Mouse (Mus musculus): ENCODE measurements around the gene Ptgfrn. TPM values are rescaled to one million over a fixed set of nuclear protein-coding genes. Genes with fewer than 3 reads are reported as not detected.

Ptgfrn gene
- polyA plus RNA-seq, 1 experiment from 2014 or later: 6.6 TPM

DNA sequence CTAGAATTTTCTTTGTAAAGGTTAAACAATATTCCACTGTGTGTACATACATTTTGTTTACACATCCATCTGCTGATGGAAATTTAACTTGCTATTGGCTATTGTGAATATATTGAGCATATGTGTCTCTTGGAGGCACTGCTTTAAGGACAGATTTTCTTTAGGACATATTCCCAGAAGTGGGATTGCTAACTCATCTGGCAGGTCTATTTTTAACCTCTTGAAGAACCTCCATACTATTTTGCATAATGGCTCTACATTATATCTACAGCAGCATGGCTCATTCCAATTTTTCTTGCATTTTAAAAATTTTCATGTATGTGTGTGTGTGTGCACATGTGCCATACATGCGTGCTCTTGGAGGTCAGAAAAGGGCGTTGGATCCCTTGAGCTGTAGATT lies 74.1 kb downstream of the Ptgfrn start:
- no peaks in the 10 kb centered on the region for H3K4me1 ChIP-seq (ENCODE audit: control insufficient read depth, insufficient read depth, low read length)
- no peak overlapping the region for H3K4me2 ChIP-seq (ENCODE audit: low read depth, severe bottlenecking)
- no peak for ATAC-seq (ENCODE audit: insufficient number of reproducible peaks, low FRiP score, low TSS enrichment, low read depth)
- DNase-seq (ENCODE audit: low spot score): no peak
- H3K27ac ChIP-seq (replicated peaks; ENCODE audit: low read depth, low read length): no peak overlapping the region
- H3K9me3 ChIP-seq (ENCODE audit: control insufficient read depth, low read length): no peaks in the 10 kb centered on the region
- no peaks in the 10 kb centered on the region for H3K36me3 ChIP-seq (ENCODE audit: control insufficient read depth, insufficient read depth, low read length)
- H3K27me3 ChIP-seq (ENCODE audit: control insufficient read depth, insufficient read depth, low read length): no peaks in the 10 kb centered on the region
- H3K9ac ChIP-seq (ENCODE audit: low read length): no peak overlapping the region
- H3K4me3 ChIP-seq (ENCODE audit: low read depth, low read length): no peak overlapping the region
- 98% methylated on average over 2 of the region's 2 CpGs for WGBS

DNA sequence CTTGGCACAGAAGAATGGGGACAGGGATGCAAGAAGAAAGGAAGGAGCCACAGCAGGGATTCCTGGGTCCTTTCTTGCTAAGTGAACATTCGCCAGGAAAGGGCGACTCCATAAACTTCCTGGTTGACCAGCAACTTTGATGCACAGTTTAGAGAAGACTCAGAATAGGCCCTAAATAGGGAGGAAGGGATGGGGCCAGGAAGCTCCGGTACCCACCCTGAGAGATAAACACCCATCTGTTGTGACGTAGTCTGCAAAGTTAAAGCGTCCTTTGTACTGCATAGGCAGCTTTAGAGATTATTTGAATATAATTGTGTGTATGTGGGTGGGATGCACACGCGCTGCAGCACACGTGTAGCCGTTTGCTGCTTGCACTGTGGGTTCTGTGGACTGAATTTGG lies 75.6 kb downstream of the Ptgfrn start:
- no peak overlapping the region for H3K9ac ChIP-seq (ENCODE audit: low read length)
- H3K27ac ChIP-seq (replicated peaks; ENCODE audit: low read depth, low read length): no peak overlapping the region
- no peaks in the 10 kb centered on the region for H3K4me1 ChIP-seq (ENCODE audit: control insufficient read depth, insufficient read depth, low read length)
- H3K36me3 ChIP-seq (ENCODE audit: control insufficient read depth, insufficient read depth, low read length): no peaks in the 10 kb centered on the region
- WGBS: 88% methylated on average over 9 of the region's 9 CpGs
- no peaks in the 10 kb centered on the region for H3K27me3 ChIP-seq (ENCODE audit: control insufficient read depth, insufficient read depth, low read length)
- ATAC-seq (ENCODE audit: insufficient number of reproducible peaks, low FRiP score, low TSS enrichment, low read depth) (no peak), DNase-seq (ENCODE audit: low spot score) (no peak)
- no peak overlapping the region for H3K4me2 ChIP-seq (ENCODE audit: low read depth, severe bottlenecking)
- H3K4me3 ChIP-seq (ENCODE audit: low read depth, low read length): no peak overlapping the region
- no peaks in the 10 kb centered on the region for H3K9me3 ChIP-seq (ENCODE audit: control insufficient read depth, low read length)

DNA sequence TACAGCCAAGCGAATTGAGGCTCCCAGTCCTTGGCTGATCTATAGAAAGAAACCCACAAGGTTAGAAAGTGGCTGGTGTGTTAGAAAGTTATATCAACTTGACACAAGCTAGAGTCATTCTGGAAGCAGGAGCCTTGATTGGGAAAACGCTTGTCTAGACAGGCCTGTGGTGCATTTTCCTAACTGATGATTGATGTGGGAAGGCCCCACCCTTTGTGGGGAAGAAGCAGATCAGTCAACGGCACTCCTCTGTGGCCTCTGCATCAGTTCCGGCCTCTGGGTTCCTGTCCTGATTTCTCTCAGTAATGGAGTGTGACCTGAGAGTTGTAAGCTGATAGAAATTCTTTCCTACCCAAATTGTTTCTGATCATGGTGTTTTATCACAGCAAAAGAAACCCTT lies 76.4 kb downstream of the Ptgfrn start:
- H3K27me3 ChIP-seq (ENCODE audit: control insufficient read depth, insufficient read depth, low read length): no peaks in the 10 kb centered on the region
- 59% methylated on average over 4 of the region's 4 CpGs for WGBS
- no peak overlapping the region for H3K9ac ChIP-seq (ENCODE audit: low read length)
- DNase-seq (ENCODE audit: low spot score) (no peak), ATAC-seq (ENCODE audit: insufficient number of reproducible peaks, low FRiP score, low TSS enrichment, low read depth) (no peak)
- H3K4me2 ChIP-seq (ENCODE audit: low read depth, severe bottlenecking): no peak overlapping the region
- no peaks in the 10 kb centered on the region for H3K9me3 ChIP-seq (ENCODE audit: control insufficient read depth, low read length)
- no peaks in the 10 kb centered on the region for H3K4me1 ChIP-seq (ENCODE audit: control insufficient read depth, insufficient read depth, low read length)
- H3K36me3 ChIP-seq (ENCODE audit: control insufficient read depth, insufficient read depth, low read length): no peaks in the 10 kb centered on the region
- H3K4me3 ChIP-seq (ENCODE audit: low read depth, low read length): no peak overlapping the region
- H3K27ac ChIP-seq (replicated peaks; ENCODE audit: low read depth, low read length): no peak overlapping the region

DNA sequence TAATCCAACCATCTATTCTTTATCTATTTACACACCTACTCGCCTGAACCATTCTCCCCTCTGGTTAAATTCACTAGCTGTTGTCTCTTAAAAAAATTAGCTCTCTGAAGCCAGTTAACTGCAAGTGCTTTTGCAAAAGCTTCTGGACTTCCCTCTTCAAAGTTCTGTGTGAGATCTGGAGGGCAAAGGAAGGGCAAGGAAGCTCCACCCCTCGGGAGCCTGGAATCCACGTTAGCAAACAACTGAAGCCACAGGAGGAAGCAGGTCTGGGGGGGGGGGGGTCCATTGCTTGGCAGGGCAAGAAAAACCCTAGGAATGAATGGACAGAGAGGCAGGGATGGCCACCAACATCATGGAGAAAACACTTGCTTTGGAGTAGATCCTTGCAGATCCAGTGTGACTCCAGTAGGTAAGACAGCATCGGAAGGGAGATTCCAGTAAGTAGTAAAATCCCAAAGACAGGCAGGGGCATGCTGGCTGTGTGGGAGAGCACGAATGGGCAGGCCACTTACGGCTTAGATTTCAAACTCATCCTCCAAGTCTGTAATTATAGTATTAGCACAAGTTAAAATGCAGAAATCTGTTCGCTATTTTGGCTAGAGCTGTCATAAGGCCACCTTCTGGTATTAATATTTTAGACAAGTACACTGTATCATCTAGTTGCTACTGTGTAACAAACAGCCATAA lies 78.5 kb downstream of the Ptgfrn start:
- H3K36me3 ChIP-seq (ENCODE audit: control insufficient read depth, insufficient read depth, low read length): no peaks in the 10 kb centered on the region
- H3K9me3 ChIP-seq (ENCODE audit: control insufficient read depth, low read length): no peaks in the 10 kb centered on the region
- no peaks in the 10 kb centered on the region for H3K27me3 ChIP-seq (ENCODE audit: control insufficient read depth, insufficient read depth, low read length)
- no peak for DNase-seq (ENCODE audit: low spot score)
- WGBS: 52% methylated on average over 7 of the region's 7 CpGs
- H3K27ac ChIP-seq (replicated peaks; ENCODE audit: low read depth, low read length): no peak overlapping the region
- no peak overlapping the region for H3K4me3 ChIP-seq (ENCODE audit: low read depth, low read length)
- no peak overlapping the region for H3K4me2 ChIP-seq (ENCODE audit: low read depth, severe bottlenecking)
- H3K9ac ChIP-seq (ENCODE audit: low read length): no peak overlapping the region
- H3K4me1 ChIP-seq (ENCODE audit: control insufficient read depth, insufficient read depth, low read length): no peaks in the 10 kb centered on the region
- ATAC-seq (ENCODE audit: insufficient number of reproducible peaks, low FRiP score, low TSS enrichment, low read depth): no peak

- DNase-seq (ENCODE audit: low spot score) (no peak), ATAC-seq (ENCODE audit: insufficient number of reproducible peaks, low FRiP score, low TSS enrichment, low read depth) (no peak)
- Histone ChIP-seq H3K27ac (replicated peaks; ENCODE audit: low read depth, low read length) (no peak overlapping the region), H3K27me3 (ENCODE audit: control insufficient read depth, insufficient read depth, low read length) (no peaks in the 10 kb centered on the region), H3K9ac (ENCODE audit: low read length) (no peak overlapping the region), H3K4me3 (ENCODE audit: low read depth, low read length) (no peak overlapping the region), H3K4me1 (ENCODE audit: control insufficient read depth, insufficient read depth, low read length) (no peaks in the 10 kb centered on the region), H3K4me2 (ENCODE audit: low read depth, severe bottlenecking) (no peak overlapping the region), H3K9me3 (ENCODE audit: control insufficient read depth, low read length) (no peaks in the 10 kb centered on the region), H3K36me3 (ENCODE audit: control insufficient read depth, insufficient read depth, low read length) (no peaks in the 10 kb centered on the region)
- WGBS: 96% methylated on average over 1 of the region's 1 CpGs
Measured at GRCm38 (mm10) chr3:101030630-101031029, 79.4 kb downstream of the Ptgfrn start.

DNA sequence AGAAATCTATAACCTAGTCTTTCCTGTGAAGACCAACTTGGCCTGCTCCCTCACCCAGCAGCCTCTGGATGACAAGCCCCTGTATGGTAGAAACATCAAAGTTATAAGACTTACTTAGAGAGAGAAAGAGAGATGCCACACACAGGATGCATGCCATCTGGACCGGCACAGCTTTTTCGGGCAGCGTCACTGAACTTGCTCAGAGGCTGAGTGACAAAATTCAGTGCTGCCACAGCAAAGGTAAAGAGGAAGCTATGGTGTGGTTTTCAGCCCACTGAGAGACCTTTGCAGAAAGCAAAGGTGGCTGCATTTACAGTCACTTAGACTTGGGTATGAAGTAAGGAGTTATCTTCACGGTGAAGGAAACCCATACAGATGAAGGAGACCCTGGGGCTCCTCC lies 80.7 kb downstream of the Ptgfrn start, which contains the start of gene Cd101:
Cd101 (minus strand) TSS at position 218 of the 400 bp plus-strand sequence.
- H3K4me2 ChIP-seq (ENCODE audit: low read depth, severe bottlenecking): no peak within 1 kb of the TSS

GRCm38 (mm10) chr3:101026741-101027140 lies 83.3 kb downstream of the Ptgfrn start:
- H3K4me2 ChIP-seq (ENCODE audit: low read depth, severe bottlenecking): no peak overlapping the region
- no peak overlapping the region for H3K27ac ChIP-seq (replicated peaks; ENCODE audit: low read depth, low read length)
- ATAC-seq (ENCODE audit: insufficient number of reproducible peaks, low FRiP score, low TSS enrichment, low read depth) (no peak), DNase-seq (ENCODE audit: low spot score) (no peak)
- no peaks in the 10 kb centered on the region for H3K36me3 ChIP-seq (ENCODE audit: control insufficient read depth, insufficient read depth, low read length)
- H3K9me3 ChIP-seq (ENCODE audit: control insufficient read depth, low read length): no peaks in the 10 kb centered on the region
- no peaks in the 10 kb centered on the region for H3K4me1 ChIP-seq (ENCODE audit: control insufficient read depth, insufficient read depth, low read length)
- no peak overlapping the region for H3K9ac ChIP-seq (ENCODE audit: low read length)
- H3K27me3 ChIP-seq (ENCODE audit: control insufficient read depth, insufficient read depth, low read length): no peaks in the 10 kb centered on the region
- H3K4me3 ChIP-seq (ENCODE audit: low read depth, low read length): no peak overlapping the region
- 83% methylated on average over 1 of the region's 1 CpGs for WGBS

More for the DNA sequence above, 80.7 kb downstream of the Ptgfrn start, which contains the start of gene Cd101:
- no peak within 1 kb of the TSS for H3K27ac ChIP-seq (replicated peaks; ENCODE audit: low read depth, low read length)
- DNase-seq (ENCODE audit: low spot score) (no peak), ATAC-seq (ENCODE audit: insufficient number of reproducible peaks, low FRiP score, low TSS enrichment, low read depth) (no peak)
- no peaks in the 10 kb centered on the region for H3K27me3 ChIP-seq (ENCODE audit: control insufficient read depth, insufficient read depth, low read length)
- no peaks in the 10 kb centered on the region for H3K4me1 ChIP-seq (ENCODE audit: control insufficient read depth, insufficient read depth, low read length)
- H3K4me3 ChIP-seq (ENCODE audit: low read depth, low read length): no peak within 1 kb of the TSS
- H3K9ac ChIP-seq (ENCODE audit: low read length): no peak within 1 kb of the TSS
- no peaks in the 10 kb centered on the region for H3K36me3 ChIP-seq (ENCODE audit: control insufficient read depth, insufficient read depth, low read length)
- no peaks in the 10 kb centered on the region for H3K9me3 ChIP-seq (ENCODE audit: control insufficient read depth, low read length)
- 90% methylated on average over 4 of the region's 4 CpGs for WGBS

DNA sequence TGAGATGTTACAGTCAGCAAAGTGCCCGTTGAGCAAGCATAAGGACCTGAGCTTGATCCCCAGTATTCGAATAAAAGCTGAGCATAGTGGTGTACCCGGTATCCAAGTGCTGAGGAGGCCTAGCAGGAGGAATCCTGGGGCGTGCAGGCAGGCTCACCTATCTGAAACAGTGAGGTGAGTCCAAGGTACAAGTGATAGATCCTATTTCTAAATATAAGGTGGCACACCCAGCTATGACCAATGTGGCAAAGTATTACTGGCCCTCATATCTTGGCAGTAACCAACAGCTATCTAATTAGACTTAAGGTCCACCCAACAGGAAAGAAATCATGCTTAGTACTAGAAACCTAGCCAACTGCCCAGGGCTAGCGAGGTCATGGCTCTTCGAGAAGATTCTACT lies 87.1 kb downstream of the Ptgfrn start:
- no peaks in the 10 kb centered on the region for H3K9me3 ChIP-seq (ENCODE audit: control insufficient read depth, low read length)
- H3K9ac ChIP-seq (ENCODE audit: low read length): no peak overlapping the region
- no peaks in the 10 kb centered on the region for H3K4me1 ChIP-seq (ENCODE audit: control insufficient read depth, insufficient read depth, low read length)
- no peaks in the 10 kb centered on the region for H3K36me3 ChIP-seq (ENCODE audit: control insufficient read depth, insufficient read depth, low read length)
- ATAC-seq (ENCODE audit: insufficient number of reproducible peaks, low FRiP score, low TSS enrichment, low read depth) (no peak), DNase-seq (ENCODE audit: low spot score) (no peak)
- H3K4me2 ChIP-seq (ENCODE audit: low read depth, severe bottlenecking): no peak overlapping the region
- no peaks in the 10 kb centered on the region for H3K27me3 ChIP-seq (ENCODE audit: control insufficient read depth, insufficient read depth, low read length)
- no peak overlapping the region for H3K4me3 ChIP-seq (ENCODE audit: low read depth, low read length)
- 89% methylated on average over 6 of the region's 6 CpGs for WGBS
- H3K27ac ChIP-seq (replicated peaks; ENCODE audit: low read depth, low read length): no peak overlapping the region

Measured in limb, embryonic 11.5 days (tissue).